Mouse (Mus musculus): ENCODE results near the gene Gng12. TPM values are rescaled to one million over a fixed set of nuclear protein-coding genes. Genes with fewer than 3 reads are reported as not detected.
"Not testable (repeated sequence)": the region's sequence is repeated elsewhere in the genome, so short reads cannot be mapped to it uniquely, and the experiment has no call there.

Gng12 gene
- polyA plus RNA-seq, 1 experiment: 246 TPM

- no peak overlapping the region for H3K4me3 ChIP-seq (ENCODE audit: insufficient read depth, low read length)
- H3K4me1 ChIP-seq (ENCODE audit: control insufficient read depth, insufficient read depth, low read length): peaks cover 12% of the 10 kb centered on the region
- no peak overlapping the region for H3K27ac ChIP-seq (ENCODE audit: insufficient read depth, low read length)
- no peak for TF ChIP-seq CTCF (IDR thresholded peaks at IDR 0.05; ENCODE audit: borderline replicate concordance, insufficient read depth, low read length)
- no peak for TF ChIP-seq POLR2A (IDR thresholded peaks at IDR 0.05; ENCODE audit: low read depth, low read length)
Measured at GRCm38 (mm10) chr6:66948848-66949247, 52.7 kb downstream of the Gng12 start.

DNA sequence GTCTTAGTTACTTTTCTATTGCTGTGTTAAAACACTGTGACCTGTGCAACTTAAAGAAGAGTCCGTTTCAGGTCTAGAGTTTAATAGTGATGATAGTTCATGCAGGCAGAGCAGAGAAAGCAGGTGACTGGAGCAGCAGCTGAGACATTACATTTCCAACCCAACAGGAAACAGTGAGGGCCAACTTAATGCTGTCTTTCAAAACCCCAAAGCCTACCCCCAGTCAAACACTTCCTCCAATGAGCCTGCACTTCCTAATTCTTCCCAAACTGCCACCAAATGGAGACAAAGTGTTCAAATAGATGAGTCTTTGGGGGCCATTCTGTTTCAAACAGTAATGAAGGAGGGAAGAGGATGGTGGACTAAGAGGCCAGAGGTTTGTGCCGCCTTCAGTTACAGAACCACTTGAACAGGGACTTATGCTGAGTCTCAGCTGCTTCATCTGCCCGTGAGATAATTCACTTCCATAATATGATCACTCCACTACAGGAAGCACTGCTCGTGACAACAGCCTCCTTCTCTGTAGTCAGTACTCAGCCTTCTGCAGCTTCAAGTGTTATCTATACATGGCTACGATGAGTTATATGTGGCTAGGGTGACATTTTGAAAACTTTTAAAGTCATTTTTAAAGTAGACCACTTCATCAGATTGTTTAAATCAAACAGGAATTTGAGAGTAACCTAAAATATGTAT, 55.7 kb downstream of the Gng12 start:
- no peak overlapping the region for H3K27ac ChIP-seq (ENCODE audit: insufficient read depth, low read length)
- TF ChIP-seq CTCF (IDR thresholded peaks at IDR 0.05; ENCODE audit: borderline replicate concordance, insufficient read depth, low read length) (no peak), POLR2A (IDR thresholded peaks at IDR 0.05; ENCODE audit: low read depth, low read length) (no peak)
- no peak overlapping the region for H3K4me3 ChIP-seq (ENCODE audit: insufficient read depth, low read length)
- no peaks in the 10 kb centered on the region; the same call in 1 of the 2 replicates for H3K4me1 ChIP-seq (ENCODE audit: control insufficient read depth, insufficient read depth, low read length)

GRCm38 (mm10) chr6:66953951-66954519, 57.8 kb downstream of the Gng12 start:
- no peak for TF ChIP-seq POLR2A (IDR thresholded peaks at IDR 0.05; ENCODE audit: low read depth, low read length)
- TF ChIP-seq CTCF (IDR thresholded peaks at IDR 0.05; ENCODE audit: borderline replicate concordance, insufficient read depth, low read length): no peak
- Histone ChIP-seq H3K4me3 (ENCODE audit: insufficient read depth, low read length) (no peak overlapping the region), H3K27ac (ENCODE audit: insufficient read depth, low read length) (no peak overlapping the region), H3K4me1 (ENCODE audit: control insufficient read depth, insufficient read depth, low read length) (no peaks in the 10 kb centered on the region)

DNA sequence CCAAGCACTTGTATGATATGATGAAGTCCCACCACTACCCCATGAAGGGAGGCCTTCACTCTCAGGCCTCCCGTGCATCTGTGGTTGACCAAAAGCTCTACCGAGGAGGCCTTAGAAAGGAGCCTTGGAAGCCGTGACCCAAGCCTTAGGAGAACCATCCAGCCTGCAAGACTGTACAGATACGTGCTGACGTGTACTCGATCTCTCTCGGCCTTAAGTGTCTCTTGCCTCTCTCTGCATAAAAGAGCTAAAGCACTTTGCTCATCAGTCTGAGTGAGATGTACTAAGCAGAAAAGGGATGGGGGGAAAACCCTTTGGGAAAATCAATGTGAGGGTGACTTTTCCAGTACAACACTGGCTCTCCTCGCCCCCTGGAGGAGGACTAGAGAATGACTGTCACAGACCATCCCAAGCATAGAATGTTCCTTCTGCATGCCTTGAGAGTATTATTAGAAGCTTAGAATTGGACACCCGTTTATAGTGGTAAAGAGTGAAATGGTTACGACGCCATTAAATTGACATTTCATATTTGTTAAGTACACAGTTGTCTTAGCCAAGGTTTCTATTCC, 59.0 kb downstream of the Gng12 start:
- Histone ChIP-seq H3K27ac (ENCODE audit: insufficient read depth, low read length) (no peak overlapping the region), H3K4me1 (ENCODE audit: control insufficient read depth, insufficient read depth, low read length) (no peaks in the 10 kb centered on the region), H3K4me3 (ENCODE audit: insufficient read depth, low read length) (no peak overlapping the region)
- TF ChIP-seq POLR2A (IDR thresholded peaks at IDR 0.05; ENCODE audit: low read depth, low read length) (no peak), CTCF (IDR thresholded peaks at IDR 0.05; ENCODE audit: borderline replicate concordance, insufficient read depth, low read length) (peak; percentile 36; the same call in 1 of the 2 replicates)

GRCm38 (mm10) chr6:66958466-66959235, 62.5 kb downstream of the Gng12 start:
- TF ChIP-seq CTCF (IDR thresholded peaks at IDR 0.05; ENCODE audit: borderline replicate concordance, insufficient read depth, low read length): no peak
- TF ChIP-seq POLR2A (IDR thresholded peaks at IDR 0.05; ENCODE audit: low read depth, low read length): no peak
- Histone ChIP-seq H3K4me1 (ENCODE audit: control insufficient read depth, insufficient read depth, low read length) (no peaks in the 10 kb centered on the region), H3K4me3 (ENCODE audit: insufficient read depth, low read length) (no peak overlapping the region), H3K27ac (ENCODE audit: insufficient read depth, low read length) (no peak overlapping the region)

- Histone ChIP-seq H3K4me1 (ENCODE audit: control insufficient read depth, insufficient read depth, low read length) (peaks cover 14% of the 10 kb centered on the region), H3K4me3 (ENCODE audit: insufficient read depth, low read length) (no peak overlapping the region), H3K27ac (ENCODE audit: insufficient read depth, low read length) (peak overlapping the region; percentile 49; the same call in 1 of the 2 replicates)
- TF ChIP-seq CTCF (IDR thresholded peaks at IDR 0.05; ENCODE audit: borderline replicate concordance, insufficient read depth, low read length) (no peak), POLR2A (IDR thresholded peaks at IDR 0.05; ENCODE audit: low read depth, low read length) (no peak)
Measured at GRCm38 (mm10) chr6:66962582-66963043, 66.4 kb downstream of the Gng12 start.

DNA sequence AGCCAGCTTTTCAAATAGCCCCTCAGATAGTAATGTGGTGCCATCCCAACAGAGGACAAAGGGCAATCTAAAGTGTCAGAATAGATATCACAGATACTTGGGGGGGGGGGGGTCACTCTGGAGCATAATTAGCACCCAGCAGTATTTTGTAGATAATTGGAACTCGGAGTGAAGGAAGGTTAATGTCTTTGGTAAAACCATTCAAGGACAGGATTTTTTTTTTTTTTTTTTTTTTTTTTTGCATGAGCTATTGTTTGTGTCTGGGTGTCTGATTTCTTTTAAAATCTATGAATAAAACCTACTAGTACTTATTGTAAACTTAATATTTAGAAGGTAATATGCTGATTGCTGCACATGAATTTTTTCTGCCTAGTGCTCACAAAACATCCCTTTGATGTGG, 66.9 kb downstream of the Gng12 start:
- no peak overlapping the region for H3K4me3 ChIP-seq (ENCODE audit: insufficient read depth, low read length)
- H3K4me1 ChIP-seq (ENCODE audit: control insufficient read depth, insufficient read depth, low read length): peaks cover 14% of the 10 kb centered on the region
- 0 out of 2 replicates have a peak overlapping the region, but pooled peaks have one; percentile 16 for H3K27ac ChIP-seq (ENCODE audit: insufficient read depth, low read length)
- TF ChIP-seq POLR2A (IDR thresholded peaks at IDR 0.05; ENCODE audit: low read depth, low read length): no peak
- no peak for TF ChIP-seq CTCF (IDR thresholded peaks at IDR 0.05; ENCODE audit: borderline replicate concordance, insufficient read depth, low read length)

- peaks cover 14% of the 10 kb centered on the region for H3K4me1 ChIP-seq (ENCODE audit: control insufficient read depth, insufficient read depth, low read length)
- H3K4me3 ChIP-seq (ENCODE audit: insufficient read depth, low read length); H3K27ac ChIP-seq (ENCODE audit: insufficient read depth, low read length): not testable (repeated sequence)
Measured at GRCm38 (mm10) chr6:66963651-66964050, 67.5 kb downstream of the Gng12 start.

- peaks cover 14% of the 10 kb centered on the region for H3K4me1 ChIP-seq (ENCODE audit: control insufficient read depth, insufficient read depth, low read length)
- no peak overlapping the region for H3K4me3 ChIP-seq (ENCODE audit: insufficient read depth, low read length)
- no peak overlapping the region for H3K27ac ChIP-seq (ENCODE audit: insufficient read depth, low read length)
- no peak for TF ChIP-seq CTCF (IDR thresholded peaks at IDR 0.05; ENCODE audit: borderline replicate concordance, insufficient read depth, low read length)
- no peak for TF ChIP-seq POLR2A (IDR thresholded peaks at IDR 0.05; ENCODE audit: low read depth, low read length)
Measured at GRCm38 (mm10) chr6:66964222-66964621, 68.0 kb downstream of the Gng12 start.
